Mouse (Mus musculus) embryonic stem cell, embryonic (primary cell): ENCODE results near the gene Prom1.
"Not testable (repeated sequence)": the region's sequence is repeated elsewhere in the genome, so short reads cannot be mapped to it uniquely, and the experiment has no call there.

Experiments
- CTCF ChIA-PET, 4 experiments: fragments of 300-600 bp in 2 of 4; fragments of 350-600 bp in 2 of 4; sonication (Branson Sonifier 250); formaldehyde crosslinking; loops; one replicate each; lab custom pipeline; 2022; ENCODE audit warnings: inconsistent platforms in 2 of 4; lab: Charles Lee
- POLR2A ChIA-PET, 4 experiments: fragments of 300-600 bp in 2 of 4; fragments of 350-600 bp in 2 of 4; sonication (Branson Sonifier 250); formaldehyde crosslinking; loops; one replicate each; lab custom pipeline; 2022; ENCODE audit warnings: antibody characterized with exemption in 4 of 4, inconsistent platforms in 1 of 4; lab: Charles Lee

Prom1 gene

DNA sequence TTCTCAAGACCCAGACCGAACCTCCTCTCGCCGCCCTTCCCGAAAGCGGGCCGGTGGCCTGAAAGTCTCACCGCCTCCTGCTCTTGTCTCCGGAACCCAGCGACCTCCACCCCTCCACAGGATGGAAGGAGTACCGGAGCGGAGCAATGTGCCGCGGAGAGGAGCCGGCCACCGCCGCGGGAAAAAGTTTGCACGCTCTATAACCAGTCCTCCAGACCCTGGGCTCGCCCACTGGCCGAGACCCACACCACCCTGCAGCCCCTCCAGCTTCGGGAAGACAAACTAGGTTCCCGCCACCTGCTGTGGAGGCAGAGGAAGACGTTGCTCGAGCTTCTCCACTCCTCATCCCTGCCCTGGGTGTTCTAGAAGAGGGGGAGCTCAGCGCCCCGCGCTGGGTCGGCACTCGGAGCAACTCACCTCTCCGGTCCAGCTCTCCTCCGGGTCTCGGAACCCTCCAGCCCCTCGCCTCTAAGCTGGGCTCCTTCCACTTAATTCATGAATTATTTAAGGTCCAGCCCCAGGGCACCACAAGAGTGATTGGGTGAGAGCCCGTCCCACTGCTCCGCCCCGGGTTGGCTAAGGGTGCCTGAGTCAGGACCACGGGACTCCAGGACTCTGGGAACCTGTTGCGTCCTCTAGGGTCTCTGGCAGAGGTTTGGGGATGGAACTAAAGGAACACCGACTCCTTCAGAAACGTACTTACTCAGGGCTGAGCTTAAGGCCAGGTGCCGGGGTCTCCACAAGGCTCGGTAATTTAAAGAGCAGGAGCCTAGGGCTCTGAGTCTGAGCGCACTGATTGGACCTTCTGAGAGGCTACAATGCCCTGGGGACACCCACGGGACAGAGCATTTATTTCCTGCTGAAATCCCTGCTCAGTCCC, at the start of gene Prom1:
Prom1 (minus strand) TSS at position 802 of the 880 bp plus-strand sequence.
- ChIA-PET CTCF (interaction anchor here in 3 of 4 experiments (0.5 to 4.9 kb wide), 5 partner anchors 45 to 372 kb away, joined by 3 to 19 read pairs (median 3); no protein-coding TSS in a partner anchor), POLR2A (interaction anchor here in 3 of 4 experiments (1.1 to 1.5 kb wide), 8 partner anchors 11 to 429 kb away, joined by 3 to 6 read pairs (median 3); no protein-coding TSS in a partner anchor)

DNA sequence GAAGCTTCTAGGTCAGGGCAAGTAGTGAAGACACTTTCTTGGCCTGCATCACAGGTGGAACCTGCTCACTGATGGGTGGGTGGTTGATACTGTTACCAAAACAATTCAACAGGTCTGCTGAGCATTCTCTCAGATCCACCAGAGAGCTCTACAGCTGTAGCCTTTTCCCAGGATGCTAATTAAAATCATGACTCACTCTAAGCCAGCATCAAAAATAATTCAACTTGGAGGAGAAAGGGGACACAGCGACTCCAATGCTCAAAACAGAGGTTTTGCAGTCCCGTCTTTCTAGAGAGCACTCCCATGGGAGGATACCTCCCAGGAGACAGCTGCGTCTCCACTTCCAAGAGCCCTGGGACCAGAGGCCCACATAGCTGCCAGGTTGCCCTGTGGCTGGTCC, 45.9 kb upstream of the Prom1 start:
- CTCF ChIA-PET = no interaction called here
- POLR2A ChIA-PET = interaction anchor here in 1 of 4 experiments (1.1 kb wide), 1 partner anchor 340 kb away, joined by 4 read pairs; no protein-coding TSS in a partner anchor

DNA sequence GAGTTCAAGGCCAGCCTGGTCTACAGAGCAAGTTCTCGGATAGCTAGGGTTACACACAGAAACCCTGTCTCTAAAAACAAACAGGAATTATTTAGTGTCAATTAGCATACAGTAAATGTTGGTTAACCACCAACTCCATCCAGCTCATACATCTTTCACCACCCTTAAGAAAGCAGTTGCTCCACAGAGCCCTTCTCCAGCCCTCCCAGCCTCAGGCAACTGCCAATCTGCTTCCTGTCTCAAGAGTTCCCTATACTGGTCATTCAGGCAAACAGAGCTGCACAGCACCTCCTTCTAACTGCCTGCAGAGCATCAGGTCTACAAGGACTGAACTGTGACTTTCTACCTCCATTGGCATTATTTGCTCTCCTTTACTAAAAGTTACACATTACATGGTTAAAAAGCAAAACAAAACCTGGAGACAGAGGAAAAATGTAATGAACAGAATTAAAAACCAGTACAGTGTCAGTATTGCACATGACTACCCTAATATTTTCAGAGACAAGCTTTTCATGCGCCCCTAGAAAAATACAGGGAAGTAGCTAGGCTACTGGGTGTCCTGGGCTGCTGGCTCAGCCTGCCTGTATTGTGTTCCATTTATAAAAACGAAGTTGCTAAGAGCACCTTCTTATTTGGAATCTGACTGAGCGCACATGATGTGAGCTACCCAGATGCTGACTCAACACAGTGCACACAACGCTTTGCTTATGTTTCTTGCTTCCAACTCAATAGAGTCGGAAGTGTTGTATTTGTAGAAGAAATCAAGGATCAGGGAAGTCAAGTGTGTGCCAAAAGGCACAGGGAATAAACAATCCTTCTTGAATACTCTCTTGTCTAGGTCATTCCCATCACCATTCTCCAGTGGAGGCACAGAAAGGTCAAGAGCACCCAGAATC, 44.9 kb upstream of the Prom1 start:
- POLR2A ChIA-PET = interaction anchor here in 1 of 4 experiments (1.1 to 1.4 kb wide), 2 partner anchors 9 to 11 kb away, joined by 3 to 4 read pairs; no protein-coding TSS in a partner anchor
- CTCF ChIA-PET = no interaction called here

DNA sequence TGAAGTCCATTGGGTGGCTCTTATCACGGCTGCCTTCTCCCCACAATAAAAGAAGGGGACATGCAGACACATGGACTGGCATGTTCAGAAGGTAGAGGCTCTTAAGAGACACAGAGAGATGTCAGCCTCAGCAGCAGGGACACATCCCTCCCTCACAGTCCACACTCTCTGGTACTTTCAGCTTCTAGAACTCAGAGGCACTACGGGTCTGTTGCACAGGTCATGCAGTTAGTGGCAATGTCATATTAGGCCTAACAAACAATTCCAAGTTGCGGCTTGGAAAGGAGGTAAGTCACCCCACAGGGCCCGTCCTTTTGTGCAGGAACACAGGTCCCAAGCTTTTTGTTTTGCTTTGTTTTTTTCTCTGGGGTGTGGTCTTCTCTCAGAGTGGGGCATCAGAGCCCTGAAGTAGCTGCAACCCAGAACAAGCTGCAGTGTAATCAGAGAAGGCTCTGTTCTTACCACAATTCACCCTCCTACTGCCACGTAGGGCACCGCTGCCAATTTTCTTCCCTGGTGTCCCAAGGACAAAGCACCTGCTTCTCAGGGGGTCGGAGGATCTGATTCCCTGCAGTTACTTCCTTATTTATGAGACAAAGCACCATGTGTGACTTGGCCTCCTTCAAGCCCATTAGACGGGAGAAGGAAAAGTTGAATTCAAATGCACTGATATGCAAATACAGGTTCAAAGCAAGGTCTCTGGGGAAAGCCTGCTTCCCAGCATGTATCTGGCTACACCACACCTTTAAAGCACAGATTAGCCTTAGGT, 41.8 kb upstream of the Prom1 start:
- CTCF ChIA-PET = interaction anchor here in 1 of 4 experiments (0.7 kb wide), 2 partner anchors 11 to 1185 kb away, joined by 3 to 4 read pairs; no protein-coding TSS in a partner anchor
- POLR2A ChIA-PET = interaction anchor here in 3 of 4 experiments (0.6 to 3.3 kb wide), 6 partner anchors 10 to 1307 kb away, joined by 3 to 24 read pairs (median 5); partner anchors contain the start of gene Qdpr (in 1 of the 3)

- ChIA-PET POLR2A (interaction anchor here in 2 of 4 experiments (0.5 to 0.6 kb wide), 2 partner anchors 75 to 163 kb away, joined by 5 read pairs; no protein-coding TSS in a partner anchor), CTCF (no interaction called here)
These were observed 25.7 kb upstream of the Prom1 start for GRCm38 (mm10) chr5:44127487-44127886.

GRCm38 (mm10) chr5:44126574-44126973, 24.7 kb upstream of the Prom1 start:
- POLR2A ChIA-PET, CTCF ChIA-PET: not testable (repeated sequence)

GRCm38 (mm10) chr5:44121390-44121789, 19.6 kb upstream of the Prom1 start:
- POLR2A ChIA-PET = no interaction called here
- CTCF ChIA-PET = interaction anchor here in 1 of 4 experiments (0.6 kb wide), 1 partner anchor 74 kb away, joined by 3 read pairs; no protein-coding TSS in a partner anchor

DNA sequence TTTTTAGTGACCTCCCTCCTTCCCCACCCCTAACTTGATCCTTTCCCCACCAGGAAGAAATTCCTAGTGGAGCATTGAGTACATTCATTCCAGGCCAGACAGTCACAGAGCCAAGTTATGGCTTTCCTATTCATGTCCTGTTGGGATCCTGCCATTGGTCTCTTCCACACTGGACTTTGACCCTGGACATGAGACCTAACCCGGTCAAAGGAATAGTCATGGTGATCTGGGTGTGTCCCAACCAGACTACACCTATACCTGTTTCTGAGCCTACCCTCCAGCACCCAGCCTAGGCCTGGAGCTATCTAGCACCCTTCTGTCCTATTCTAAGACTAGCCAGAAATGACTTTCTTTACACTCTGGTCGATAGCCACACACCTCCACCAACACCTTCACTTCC, 11.3 kb upstream of the Prom1 start:
- ChIA-PET POLR2A (no interaction called here), CTCF (interaction anchor here in 1 of 4 experiments (0.7 kb wide), 1 partner anchor 587 kb away, joined by 3 read pairs; no protein-coding TSS in a partner anchor)

- CTCF ChIA-PET = no interaction called here
- POLR2A ChIA-PET = no interaction called here
These were observed 7.3 kb upstream of the Prom1 start for GRCm38 (mm10) chr5:44109121-44109520.

DNA sequence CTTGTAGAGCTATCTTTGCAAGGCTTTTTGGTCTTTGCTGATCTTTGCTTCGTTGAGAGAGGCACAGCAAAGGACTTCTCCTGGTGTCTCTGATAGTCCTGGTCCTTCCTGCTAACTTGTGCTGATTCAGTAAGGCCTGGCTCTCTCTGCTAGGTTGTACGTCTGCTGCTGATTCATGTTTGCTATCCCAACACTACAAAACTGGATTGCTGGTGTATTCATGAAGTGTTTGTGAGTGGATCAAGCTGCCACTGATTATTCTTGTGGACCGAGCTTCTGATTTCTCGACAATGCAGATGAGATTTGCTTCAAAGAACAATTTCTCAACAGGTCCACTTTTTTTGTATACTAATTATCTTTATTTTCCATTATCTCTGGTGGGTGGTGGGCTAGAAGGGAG, 6.3 kb upstream of the Prom1 start:
- ChIA-PET CTCF (interaction anchor here in 1 of 4 experiments (0.6 kb wide), 1 partner anchor 436 kb away, joined by 7 read pairs; no protein-coding TSS in a partner anchor), POLR2A (interaction anchor here in 1 of 4 experiments (0.6 kb wide), 1 partner anchor 562 kb away, joined by 3 read pairs; no protein-coding TSS in a partner anchor)

DNA sequence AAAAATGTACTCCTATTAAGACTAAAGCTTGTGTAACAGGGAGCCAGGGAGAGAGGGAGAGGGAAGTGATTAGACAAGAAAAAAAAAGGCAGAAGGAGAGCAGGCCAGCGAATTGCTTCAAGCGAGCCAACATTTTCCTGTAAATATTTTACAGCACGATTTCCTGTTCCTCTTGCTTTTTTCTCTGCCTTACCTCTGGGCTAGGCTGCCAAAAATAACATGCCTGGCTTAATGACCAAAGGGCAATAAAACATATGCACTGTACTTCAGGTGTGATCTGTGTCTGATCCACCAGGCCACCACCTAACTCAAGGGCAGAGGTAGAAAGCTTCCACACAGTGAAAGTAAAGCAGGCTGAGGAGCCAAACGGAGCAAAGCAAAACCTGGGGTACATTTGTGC, 3.4 kb upstream of the Prom1 start:
- ChIA-PET POLR2A (interaction anchor here in 1 of 4 experiments (1.4 kb wide), 1 partner anchor 11 kb away, joined by 3 read pairs; no protein-coding TSS in a partner anchor), CTCF (interaction anchor here in 2 of 4 experiments (0.6 to 4.9 kb wide), 3 partner anchors 56 to 303 kb away, joined by 3 to 19 read pairs (median 13); no protein-coding TSS in a partner anchor)

DNA sequence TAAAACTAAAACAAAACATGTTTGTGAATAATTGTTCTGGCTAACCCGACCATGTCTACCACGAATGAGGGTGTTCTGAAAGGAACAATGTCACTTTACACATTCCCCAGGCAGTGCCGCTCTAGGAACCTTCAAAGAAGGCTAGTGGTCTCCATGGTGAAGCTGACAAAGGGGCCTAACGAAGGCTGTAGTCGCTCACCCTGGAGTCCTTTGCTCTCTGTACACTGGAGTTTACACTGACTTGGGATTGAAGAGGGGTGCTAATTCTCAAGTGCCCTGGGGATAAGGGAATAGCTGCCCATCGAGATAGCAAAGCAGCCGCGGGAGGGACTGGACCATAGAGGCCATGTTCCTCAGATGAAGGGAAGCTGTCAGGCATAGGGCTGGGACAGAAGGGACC, 2.9 kb upstream of the Prom1 start:
- CTCF ChIA-PET = interaction anchor here in 2 of 4 experiments (1.7 to 4.9 kb wide), 2 partner anchors 56 kb away, joined by 12 to 19 read pairs; no protein-coding TSS in a partner anchor
- POLR2A ChIA-PET = interaction anchor here in 1 of 4 experiments (0.6 to 1.4 kb wide), 3 partner anchors 11 to 433 kb away, joined by 3 to 6 read pairs (median 3); no protein-coding TSS in a partner anchor

GRCm38 (mm10) chr5:44104120-44104519, 2.3 kb upstream of the Prom1 start:
- POLR2A ChIA-PET = interaction anchor here in 1 of 4 experiments (0.6 to 0.9 kb wide), 2 partner anchors 51 to 432 kb away, joined by 3 to 6 read pairs; no protein-coding TSS in a partner anchor
- CTCF ChIA-PET = interaction anchor here (0.6 to 4.9 kb wide), 11 partner anchors 15 to 430 kb away, joined by 3 to 19 read pairs (median 3); no protein-coding TSS in a partner anchor

DNA sequence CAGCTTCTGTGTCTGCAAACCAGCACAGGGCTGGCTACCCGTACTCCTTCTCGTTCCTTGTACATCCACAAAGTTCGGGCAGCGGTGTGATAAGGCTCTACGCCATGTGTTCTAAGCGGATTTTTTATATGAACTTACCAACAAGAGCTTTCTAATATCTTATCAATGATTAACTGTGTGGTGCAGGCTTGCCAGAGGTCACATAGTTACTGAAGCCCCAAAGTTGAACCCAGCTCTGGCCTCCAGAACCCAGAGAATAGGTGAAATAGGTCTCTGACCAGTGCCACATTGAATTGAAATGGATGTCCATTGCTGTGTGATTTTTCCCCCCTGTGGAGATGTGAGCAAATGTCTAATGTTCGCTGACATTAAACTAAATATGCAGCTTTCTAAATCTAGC, 1.3 kb upstream of the Prom1 start:
- CTCF ChIA-PET = interaction anchor here in 3 of 4 experiments (0.6 to 4.9 kb wide), 7 partner anchors 54 to 429 kb away, joined by 3 to 19 read pairs (median 4); no protein-coding TSS in a partner anchor

GRCm38 (mm10) chr5:44100544-44101230, 1.1 kb downstream of the Prom1 start:
- POLR2A ChIA-PET = interaction anchor here (0.7 to 1.5 kb wide), 11 partner anchors 10 to 428 kb away, joined by 3 to 6 read pairs (median 3); no protein-coding TSS in a partner anchor

More for the DNA sequence above, 1.3 kb upstream of the Prom1 start:
- POLR2A ChIA-PET = interaction anchor here in 1 of 4 experiments (0.7 kb wide), 1 partner anchor 101 kb away, joined by 3 read pairs; no protein-coding TSS in a partner anchor

DNA sequence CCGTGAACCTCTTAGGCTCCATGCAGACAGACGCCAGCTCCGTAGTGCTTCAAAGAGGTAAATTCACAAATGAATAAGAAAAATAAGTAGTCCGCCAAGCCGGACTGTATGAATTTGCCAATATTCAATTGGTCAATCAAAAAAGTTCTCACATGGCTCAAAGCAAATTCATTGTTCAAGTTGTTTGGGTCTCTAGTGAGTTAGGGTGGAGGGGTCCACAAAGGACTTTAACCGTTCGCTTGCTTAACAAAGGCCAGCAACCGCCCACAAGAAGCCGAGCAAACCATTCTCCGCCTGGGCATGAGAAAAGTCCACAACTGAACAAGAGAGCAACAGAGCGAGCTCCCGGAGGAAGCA, 1.7 kb downstream of the Prom1 start:
- CTCF ChIA-PET = interaction anchor here in 2 of 4 experiments (0.8 to 2.0 kb wide), 3 partner anchors 44 to 207 kb away, joined by 3 to 7 read pairs (median 3); no protein-coding TSS in a partner anchor
- POLR2A ChIA-PET = interaction anchor here in 3 of 4 experiments (0.7 to 1.5 kb wide), 5 partner anchors 10 to 292 kb away, joined by 3 to 6 read pairs (median 3); no protein-coding TSS in a partner anchor

More at GRCm38 (mm10) chr5:44100544-44101230, 1.1 kb downstream of the Prom1 start:
- CTCF ChIA-PET = interaction anchor here in 2 of 4 experiments (0.8 to 4.9 kb wide), 4 partner anchors 44 to 208 kb away, joined by 3 to 19 read pairs (median 5); no protein-coding TSS in a partner anchor
